Mouse (Mus musculus) kidney, embryonic 16.5 days (tissue): ENCODE results near the gene Pik3c2g. TPM values are rescaled to one million over a fixed set of nuclear protein-coding genes. Genes with fewer than 3 reads are reported as not detected.

Experiments used
- ATAC-seq: fragments of 200-750 bp; cut with Nextera tagmentation; 2 replicates; pipeline ENCODE4 v1.8.0; 2017; ENCODE audit warnings: moderate TSS enrichment; ENCODE audit not compliant: low FRiP score, low TSS enrichment
- H3K27ac ChIP-seq: fragments of 300-500 bp; sonication (generic); 2 replicates; pipeline ENCODE4 v1.5.1; 2014; ENCODE audit warnings: low read length
- H3K27me3 ChIP-seq: fragments of 300-500 bp; sonication (generic); 2 replicates; pipeline ENCODE4 v1.6.1; 2014; ENCODE audit warnings: low read length, control low read depth, mixed read lengths; ENCODE audit not compliant: insufficient read depth
- H3K36me3 ChIP-seq: fragments of 300-500 bp; sonication (generic); 2 replicates; pipeline ENCODE4 v1.6.1; 2014; ENCODE audit warnings: low read length, control low read depth, mixed read lengths; ENCODE audit not compliant: insufficient read depth
- H3K4me1 ChIP-seq: fragments of 300-500 bp; sonication (generic); 2 replicates; pipeline ENCODE4 v1.6.1; 2014; ENCODE audit warnings: low read length, control low read depth, mixed read lengths; ENCODE audit not compliant: insufficient read depth
- H3K4me2 ChIP-seq: fragments of 300-500 bp; sonication (generic); replicated peaks from 2 replicates; pipeline ENCODE4 v1.6.1; 2014; ENCODE audit warnings: low read depth, low read length
- H3K4me3 ChIP-seq: fragments of 300-500 bp; sonication (generic); 2 replicates; pipeline ENCODE4 v1.5.1; 2014; ENCODE audit warnings: mild to moderate bottlenecking, low read length
- H3K9ac ChIP-seq: fragments of 300-500 bp; sonication (generic); replicated peaks from 2 replicates; pipeline ENCODE4 v1.6.1; 2014; ENCODE audit warnings: low read length
- H3K9me3 ChIP-seq: fragments of 300-500 bp; sonication (generic); 2 replicates; pipeline ENCODE4 v1.6.1; 2016; ENCODE audit warnings: low read length, control low read depth
- WGBS: fragments of 180-500 bp; shearing (Covaris S2); extraction: QIAGEN DNeasy Blood & Tissue Kit; methylation state at CpG from one replicate; pipeline ENCODE4 v1.1.7; 2014; 5-methylcytosine and 5-hydroxymethylcytosine counted together
- polyA plus RNA-seq: library from polyadenylated mRNA; unstranded; fragments of >200 nt; fragmentation: Nextera tagmentation; extraction: Ambion mirVana; gene quantifications from 2 replicates; pipeline ENCODE4 v1.2.1, GENCODE M21; 2015

The Pik3c2g gene
- polyA plus RNA-seq, 1 experiment from 2014 or later = 0.29 TPM

- H3K27me3 ChIP-seq = no peaks in the 10 kb centered on the region
- no peak overlapping the region for H3K27ac ChIP-seq
- no peaks in the 10 kb centered on the region for H3K4me1 ChIP-seq
- no peaks in the 10 kb centered on the region for H3K9me3 ChIP-seq
- no peak overlapping the region for H3K4me2 ChIP-seq
- no peaks in the 10 kb centered on the region for H3K36me3 ChIP-seq
- 86% methylated on average over 3 of the region's 3 CpGs for WGBS
- no peak overlapping the region for H3K9ac ChIP-seq
- H3K4me3 ChIP-seq = no peak overlapping the region
- no peak for ATAC-seq
Observed at GRCm38 (mm10) chr6:139718416-139718984, 131.5 kb downstream of the Pik3c2g start.

- no peaks in the 10 kb centered on the region for H3K36me3 ChIP-seq
- no peak overlapping the region for H3K4me3 ChIP-seq
- H3K4me2 ChIP-seq = no peak overlapping the region
- H3K27me3 ChIP-seq = no peaks in the 10 kb centered on the region
- WGBS = 84% methylated on average over 13 of the region's 13 CpGs
- ATAC-seq = no peak
- no peaks in the 10 kb centered on the region for H3K9me3 ChIP-seq
- no peak overlapping the region for H3K9ac ChIP-seq
- H3K27ac ChIP-seq = no peak overlapping the region
- H3K4me1 ChIP-seq = no peaks in the 10 kb centered on the region
Observed at GRCm38 (mm10) chr6:139719639-139720221, 132.7 kb downstream of the Pik3c2g start.

GRCm38 (mm10) chr6:139735708-139736626 lies 148.9 kb downstream of the Pik3c2g start:
- WGBS = 84% methylated on average over 9 of the region's 9 CpGs
- H3K4me1 ChIP-seq = no peaks in the 10 kb centered on the region
- H3K9me3 ChIP-seq = no peaks in the 10 kb centered on the region
- H3K4me3 ChIP-seq = no peak overlapping the region
- H3K27me3 ChIP-seq = no peaks in the 10 kb centered on the region
- no peak overlapping the region for H3K9ac ChIP-seq
- no peaks in the 10 kb centered on the region for H3K36me3 ChIP-seq
- no peak overlapping the region for H3K4me2 ChIP-seq
- no peak for ATAC-seq
- H3K27ac ChIP-seq = no peak overlapping the region

GRCm38 (mm10) chr6:139738350-139738749 lies 151.3 kb downstream of the Pik3c2g start:
- no peak overlapping the region for H3K9ac ChIP-seq
- ATAC-seq = no peak
- no peak overlapping the region for H3K4me3 ChIP-seq
- WGBS = 58% methylated on average over 5 of the region's 5 CpGs
- H3K27ac ChIP-seq = no peak overlapping the region
- H3K27me3 ChIP-seq = no peaks in the 10 kb centered on the region
- H3K9me3 ChIP-seq = no peaks in the 10 kb centered on the region
- H3K4me1 ChIP-seq = no peaks in the 10 kb centered on the region
- no peaks in the 10 kb centered on the region for H3K36me3 ChIP-seq
- H3K4me2 ChIP-seq = no peak overlapping the region

- Histone ChIP-seq H3K4me2 (no peak overlapping the region), H3K4me3 (no peak overlapping the region), H3K27me3 (no peaks in the 10 kb centered on the region), H3K27ac (no peak overlapping the region), H3K36me3 (no peaks in the 10 kb centered on the region), H3K9ac (no peak overlapping the region), H3K4me1 (no peaks in the 10 kb centered on the region), H3K9me3 (no peaks in the 10 kb centered on the region)
- no peak for ATAC-seq
- WGBS = 62% methylated on average over 12 of the region's 12 CpGs
Observed at GRCm38 (mm10) chr6:139742693-139743432, 155.8 kb downstream of the Pik3c2g start.

GRCm38 (mm10) chr6:139746758-139747479 lies 159.9 kb downstream of the Pik3c2g start:
- no peaks in the 10 kb centered on the region for H3K4me1 ChIP-seq
- WGBS = 84% methylated on average over 7 of the region's 7 CpGs
- H3K9me3 ChIP-seq = no peaks in the 10 kb centered on the region
- no peaks in the 10 kb centered on the region for H3K36me3 ChIP-seq
- H3K4me2 ChIP-seq = no peak overlapping the region
- no peak for ATAC-seq
- no peak overlapping the region for H3K9ac ChIP-seq
- H3K27me3 ChIP-seq = no peaks in the 10 kb centered on the region
- H3K4me3 ChIP-seq = no peak overlapping the region
- H3K27ac ChIP-seq = no peak overlapping the region

GRCm38 (mm10) chr6:139748091-139748771 lies 161.2 kb downstream of the Pik3c2g start:
- H3K27me3 ChIP-seq = no peaks in the 10 kb centered on the region
- H3K4me2 ChIP-seq = no peak overlapping the region
- 68% methylated on average over 13 of the region's 13 CpGs for WGBS
- H3K9me3 ChIP-seq = no peaks in the 10 kb centered on the region
- ATAC-seq = no peak
- H3K4me3 ChIP-seq = no peak overlapping the region
- H3K4me1 ChIP-seq = no peaks in the 10 kb centered on the region
- no peak overlapping the region for H3K9ac ChIP-seq
- no peaks in the 10 kb centered on the region for H3K36me3 ChIP-seq
- H3K27ac ChIP-seq = no peak overlapping the region

GRCm38 (mm10) chr6:139750599-139750998 lies 163.6 kb downstream of the Pik3c2g start:
- WGBS = 80% methylated on average over 2 of the region's 2 CpGs
- ATAC-seq = no peak

GRCm38 (mm10) chr6:139751022-139751421 lies 164.0 kb downstream of the Pik3c2g start:
- 48% methylated on average over 3 of the region's 3 CpGs for WGBS
- Histone ChIP-seq H3K4me2 (no peak overlapping the region), H3K27me3 (no peaks in the 10 kb centered on the region), H3K9ac (no peak overlapping the region), H3K9me3 (no peaks in the 10 kb centered on the region), H3K27ac (no peak overlapping the region), H3K36me3 (no peaks in the 10 kb centered on the region), H3K4me3 (no peak overlapping the region), H3K4me1 (no peaks in the 10 kb centered on the region)
- ATAC-seq = no peak

More at GRCm38 (mm10) chr6:139750599-139750998, 163.6 kb downstream of the Pik3c2g start:
- H3K9me3 ChIP-seq = no peaks in the 10 kb centered on the region
- no peaks in the 10 kb centered on the region for H3K27me3 ChIP-seq
- no peaks in the 10 kb centered on the region for H3K4me1 ChIP-seq
- H3K4me2 ChIP-seq = no peak overlapping the region
- no peak overlapping the region for H3K27ac ChIP-seq
- no peaks in the 10 kb centered on the region for H3K36me3 ChIP-seq
- H3K4me3 ChIP-seq = no peak overlapping the region
- no peak overlapping the region for H3K9ac ChIP-seq
